Mouse (Mus musculus): ENCODE data around the gene Dbi. TPM values are rescaled to one million over a fixed set of nuclear protein-coding genes. Genes with fewer than 3 reads are reported as not detected.

Dbi gene
- 583 TPM in 2 replicates for polyA plus RNA-seq (2014; fragmentation: Nextera tagmentation; extraction: Ambion mirVana)

DNA sequence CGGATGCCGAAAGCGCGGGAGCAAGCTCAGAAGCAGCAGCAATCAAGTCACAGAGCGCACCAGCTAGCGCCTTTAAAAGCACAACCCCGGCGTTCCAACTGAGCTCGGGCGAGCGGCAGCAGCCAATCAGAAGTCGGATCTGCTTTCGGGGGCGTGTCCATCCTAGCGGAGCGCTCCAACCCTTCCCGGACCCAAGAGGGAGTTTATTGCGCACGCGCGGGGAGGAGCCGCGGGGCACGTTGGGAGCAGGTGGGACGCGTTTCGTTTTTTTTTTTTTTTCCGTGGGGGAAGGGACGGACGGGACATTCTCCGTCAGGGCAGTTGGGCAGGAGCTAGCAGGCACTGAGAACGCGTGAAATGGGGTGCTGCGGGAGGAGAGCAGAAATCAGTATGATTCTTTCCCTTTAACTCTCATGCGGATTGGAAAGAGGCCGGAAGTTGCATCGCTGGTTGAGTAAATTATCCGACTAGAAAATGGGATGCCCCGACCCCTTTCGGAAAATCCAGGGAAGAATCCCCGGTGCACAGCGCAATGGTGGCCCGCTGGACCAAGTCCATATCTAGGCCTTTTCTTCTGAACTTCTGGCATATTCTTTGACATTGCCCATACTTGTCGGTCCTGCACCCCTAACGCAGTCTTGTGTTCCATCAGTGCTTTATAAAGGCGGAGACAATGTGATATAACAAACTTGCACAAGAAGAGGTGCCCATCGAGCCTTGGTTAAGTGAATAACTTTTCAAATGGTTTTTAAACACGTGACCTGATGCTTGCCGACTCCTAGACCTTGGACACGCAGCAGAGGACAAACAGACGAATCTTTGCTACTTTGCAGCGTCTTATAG is at the start of gene Dbi, which contains the start of gene 3110009E18Rik:
Gene Dbi, minus strand, starts transcription at position 110 of the 843 bp plus-strand sequence.
Gene 3110009E18Rik, plus strand, starts transcription at position 219 of the 843 bp plus-strand sequence.
- 1% methylated on average over 52 of the region's 52 CpGs for WGBS
- Histone ChIP-seq H3K4me3 (ENCODE audit: low read depth, low read length) (peak within 1 kb of the TSS; percentile 46), H3K9me3 (ENCODE audit: control insufficient read depth, low read depth, low read length) (no peaks in the 10 kb centered on the region), H3K27ac (ENCODE audit: low read length) (peak within 1 kb of the TSS; percentile 90), H3K27me3 (ENCODE audit: control insufficient read depth, insufficient read depth, low read length) (no peaks in the 10 kb centered on the region), H3K4me2 (replicated peaks; ENCODE audit: low read depth, low read length) (peak within 1 kb of the TSS; percentile 73), H3K36me3 (ENCODE audit: control insufficient read depth, insufficient read depth, low read length) (peaks cover 1% of the 10 kb centered on the region; the same call in 1 of the 2 replicates), H3K9ac (replicated peaks; ENCODE audit: low read depth, low read length) (peak within 1 kb of the TSS; percentile 45), H3K4me1 (ENCODE audit: control insufficient read depth, insufficient read depth, low read length) (peaks cover 14% of the 10 kb centered on the region)
- peak; percentile 94 for ATAC-seq (ENCODE audit: insufficient number of reproducible peaks, insufficient read depth, low FRiP score, low read depth)

GRCm38 (mm10) chr1:120170307-120170706 is 49.4 kb upstream of the Dbi start:
- no peaks in the 10 kb centered on the region for H3K9me3 ChIP-seq (ENCODE audit: control insufficient read depth, low read depth, low read length)
- no peaks in the 10 kb centered on the region for H3K4me1 ChIP-seq (ENCODE audit: control insufficient read depth, insufficient read depth, low read length)
- H3K27ac ChIP-seq (ENCODE audit: low read length) = no peak overlapping the region
- 84% methylated on average over 7 of the region's 7 CpGs for WGBS
- no peak overlapping the region for H3K9ac ChIP-seq (replicated peaks; ENCODE audit: low read depth, low read length)
- ATAC-seq (ENCODE audit: insufficient number of reproducible peaks, insufficient read depth, low FRiP score, low read depth) = no peak
- H3K36me3 ChIP-seq (ENCODE audit: control insufficient read depth, insufficient read depth, low read length) = no peaks in the 10 kb centered on the region
- H3K4me2 ChIP-seq (replicated peaks; ENCODE audit: low read depth, low read length) = no peak overlapping the region
- H3K27me3 ChIP-seq (ENCODE audit: control insufficient read depth, insufficient read depth, low read length) = no peaks in the 10 kb centered on the region
- no peak overlapping the region for H3K4me3 ChIP-seq (ENCODE audit: low read depth, low read length)

DNA sequence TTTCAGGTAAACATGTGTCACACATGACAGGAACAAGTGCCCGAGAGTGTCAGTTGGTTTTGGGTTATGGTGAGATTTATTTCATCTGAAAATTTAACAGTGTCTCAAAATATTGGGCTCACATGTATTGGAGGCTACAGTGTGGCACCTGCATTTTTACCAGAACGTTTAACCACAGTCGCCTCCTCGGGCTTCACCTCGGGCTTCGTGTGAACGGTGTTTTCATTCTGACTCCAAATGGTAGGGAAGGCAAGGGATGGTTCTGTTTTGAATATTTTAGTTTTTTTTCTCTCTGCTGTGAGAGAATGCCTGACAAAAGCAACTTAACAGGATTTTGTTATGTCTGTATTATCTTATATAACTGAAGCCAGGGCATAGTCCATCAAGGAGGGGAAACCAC is 47.8 kb upstream of the Dbi start:
- Histone ChIP-seq H3K36me3 (ENCODE audit: control insufficient read depth, insufficient read depth, low read length) (no peaks in the 10 kb centered on the region), H3K9me3 (ENCODE audit: control insufficient read depth, low read depth, low read length) (no peaks in the 10 kb centered on the region), H3K4me1 (ENCODE audit: control insufficient read depth, insufficient read depth, low read length) (no peaks in the 10 kb centered on the region), H3K27ac (ENCODE audit: low read length) (no peak overlapping the region), H3K4me2 (replicated peaks; ENCODE audit: low read depth, low read length) (no peak overlapping the region), H3K4me3 (ENCODE audit: low read depth, low read length) (no peak overlapping the region), H3K27me3 (ENCODE audit: control insufficient read depth, insufficient read depth, low read length) (no peaks in the 10 kb centered on the region), H3K9ac (replicated peaks; ENCODE audit: low read depth, low read length) (no peak overlapping the region)
- ATAC-seq (ENCODE audit: insufficient number of reproducible peaks, insufficient read depth, low FRiP score, low read depth) = no peak
- 74% methylated on average over 7 of the region's 7 CpGs for WGBS

- no peaks in the 10 kb centered on the region for H3K4me1 ChIP-seq (ENCODE audit: control insufficient read depth, insufficient read depth, low read length)
- H3K9me3 ChIP-seq (ENCODE audit: control insufficient read depth, low read depth, low read length) = no peaks in the 10 kb centered on the region
- no peaks in the 10 kb centered on the region for H3K27me3 ChIP-seq (ENCODE audit: control insufficient read depth, insufficient read depth, low read length)
- 65% methylated on average over 4 of the region's 4 CpGs for WGBS
- no peak overlapping the region for H3K4me2 ChIP-seq (replicated peaks; ENCODE audit: low read depth, low read length)
- no peaks in the 10 kb centered on the region for H3K36me3 ChIP-seq (ENCODE audit: control insufficient read depth, insufficient read depth, low read length)
- no peak overlapping the region for H3K27ac ChIP-seq (ENCODE audit: low read length)
- H3K4me3 ChIP-seq (ENCODE audit: low read depth, low read length) = no peak overlapping the region
- no peak overlapping the region for H3K9ac ChIP-seq (replicated peaks; ENCODE audit: low read depth, low read length)
- no peak for ATAC-seq (ENCODE audit: insufficient number of reproducible peaks, insufficient read depth, low FRiP score, low read depth)
These were observed 47.1 kb upstream of the Dbi start for GRCm38 (mm10) chr1:120168016-120168415.

DNA sequence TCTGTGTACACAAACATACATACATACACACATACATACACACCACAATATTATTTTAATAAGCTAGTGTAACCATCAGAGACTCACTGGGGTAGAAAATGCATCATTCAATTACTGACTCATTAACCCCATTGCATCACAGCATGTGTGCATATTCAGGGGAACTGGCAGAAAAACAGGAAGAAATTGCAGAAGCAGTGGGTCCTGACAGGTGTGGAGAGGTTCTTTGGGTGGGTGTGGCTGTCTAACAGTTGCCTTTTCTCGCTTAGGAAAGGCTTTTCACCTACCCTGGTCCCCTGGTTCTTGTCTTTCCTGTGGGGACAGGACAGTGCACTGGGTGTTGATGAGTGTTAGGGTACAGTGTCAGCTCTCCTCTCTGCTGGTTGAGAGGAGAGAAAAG is 41.7 kb upstream of the Dbi start:
- 58% methylated on average over 1 of the region's 1 CpGs for WGBS
- Histone ChIP-seq H3K4me2 (replicated peaks; ENCODE audit: low read depth, low read length) (no peak overlapping the region), H3K36me3 (ENCODE audit: control insufficient read depth, insufficient read depth, low read length) (no peaks in the 10 kb centered on the region), H3K4me3 (ENCODE audit: low read depth, low read length) (no peak overlapping the region), H3K9ac (replicated peaks; ENCODE audit: low read depth, low read length) (no peak overlapping the region), H3K9me3 (ENCODE audit: control insufficient read depth, low read depth, low read length) (no peaks in the 10 kb centered on the region), H3K27ac (ENCODE audit: low read length) (no peak overlapping the region), H3K4me1 (ENCODE audit: control insufficient read depth, insufficient read depth, low read length) (no peaks in the 10 kb centered on the region), H3K27me3 (ENCODE audit: control insufficient read depth, insufficient read depth, low read length) (no peaks in the 10 kb centered on the region)
- no peak for ATAC-seq (ENCODE audit: insufficient number of reproducible peaks, insufficient read depth, low FRiP score, low read depth)

- H3K4me1 ChIP-seq (ENCODE audit: control insufficient read depth, insufficient read depth, low read length) = no peaks in the 10 kb centered on the region
- H3K36me3 ChIP-seq (ENCODE audit: control insufficient read depth, insufficient read depth, low read length) = no peaks in the 10 kb centered on the region
- no peak overlapping the region for H3K27ac ChIP-seq (ENCODE audit: low read length)
- H3K9me3 ChIP-seq (ENCODE audit: control insufficient read depth, low read depth, low read length) = no peaks in the 10 kb centered on the region
- H3K9ac ChIP-seq (replicated peaks; ENCODE audit: low read depth, low read length) = no peak overlapping the region
- WGBS = 88% methylated on average over 5 of the region's 5 CpGs
- H3K27me3 ChIP-seq (ENCODE audit: control insufficient read depth, insufficient read depth, low read length) = no peaks in the 10 kb centered on the region
- ATAC-seq (ENCODE audit: insufficient number of reproducible peaks, insufficient read depth, low FRiP score, low read depth) = no peak
- H3K4me2 ChIP-seq (replicated peaks; ENCODE audit: low read depth, low read length) = no peak overlapping the region
- no peak overlapping the region for H3K4me3 ChIP-seq (ENCODE audit: low read depth, low read length)
These were observed 40.6 kb upstream of the Dbi start for GRCm38 (mm10) chr1:120161502-120161901.

DNA sequence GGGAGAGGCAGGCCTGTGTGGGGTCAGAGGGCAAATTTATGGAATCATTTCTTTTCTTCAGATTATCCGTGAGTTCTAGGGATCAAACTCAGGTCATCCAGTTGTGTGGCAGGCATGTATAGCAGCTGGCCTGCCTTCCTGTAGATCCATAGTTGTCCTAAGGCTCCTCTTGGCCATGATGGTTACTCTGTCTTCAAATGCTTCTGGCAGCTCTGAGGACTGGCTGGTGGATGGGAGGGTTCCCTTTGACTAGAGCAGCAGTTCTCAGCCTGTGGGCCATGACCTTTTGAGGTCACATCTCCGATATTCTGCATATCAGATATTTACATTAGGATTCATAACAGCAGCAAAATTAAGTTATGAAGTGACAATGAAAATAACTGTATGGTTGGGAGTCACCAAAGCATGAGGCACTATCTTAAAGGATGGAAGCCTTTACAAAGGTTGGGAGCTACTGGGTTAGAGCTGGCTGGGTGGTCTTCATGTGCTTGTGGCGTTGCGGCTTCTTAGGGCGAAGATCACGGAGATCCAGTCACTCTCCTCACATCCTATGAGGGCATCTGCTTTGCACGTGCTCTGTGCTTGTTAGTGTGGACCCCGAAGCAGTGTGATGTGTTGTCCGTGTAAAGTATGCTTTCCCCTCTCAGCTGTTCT is 37.7 kb upstream of the Dbi start:
- Histone ChIP-seq H3K36me3 (ENCODE audit: control insufficient read depth, insufficient read depth, low read length) (no peaks in the 10 kb centered on the region), H3K4me2 (replicated peaks; ENCODE audit: low read depth, low read length) (no peak overlapping the region), H3K27me3 (ENCODE audit: control insufficient read depth, insufficient read depth, low read length) (no peaks in the 10 kb centered on the region), H3K9ac (replicated peaks; ENCODE audit: low read depth, low read length) (no peak overlapping the region), H3K9me3 (ENCODE audit: control insufficient read depth, low read depth, low read length) (no peaks in the 10 kb centered on the region), H3K4me3 (ENCODE audit: low read depth, low read length) (no peak overlapping the region), H3K4me1 (ENCODE audit: control insufficient read depth, insufficient read depth, low read length) (no peaks in the 10 kb centered on the region), H3K27ac (ENCODE audit: low read length) (no peak overlapping the region)
- WGBS = 78% methylated on average over 9 of the region's 9 CpGs
- ATAC-seq (ENCODE audit: insufficient number of reproducible peaks, insufficient read depth, low FRiP score, low read depth) = no peak

DNA sequence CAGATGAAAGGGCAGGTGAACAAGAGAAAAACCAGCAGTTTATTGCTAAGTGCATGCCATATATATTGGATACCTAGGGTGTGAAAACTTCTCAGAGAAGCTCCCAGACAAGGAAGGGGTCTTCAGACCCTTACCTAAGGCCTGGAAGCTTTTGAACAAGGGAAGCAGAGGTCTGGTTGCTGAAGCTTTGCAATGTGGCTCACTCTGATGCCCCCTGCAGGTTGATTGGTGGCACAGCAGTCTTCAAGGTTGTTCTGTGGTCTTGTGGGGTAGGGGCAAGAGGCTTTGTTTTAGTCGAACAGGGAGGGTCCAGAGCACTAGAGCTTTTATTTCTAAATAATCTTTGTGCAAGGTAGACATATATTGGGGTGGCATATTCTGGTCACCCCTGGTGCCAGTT is 34.4 kb upstream of the Dbi start:
- ATAC-seq (ENCODE audit: insufficient number of reproducible peaks, insufficient read depth, low FRiP score, low read depth) = no peak

More for the DNA sequence above, 34.4 kb upstream of the Dbi start:
- Histone ChIP-seq H3K36me3 (ENCODE audit: control insufficient read depth, insufficient read depth, low read length) (no peaks in the 10 kb centered on the region), H3K9me3 (ENCODE audit: control insufficient read depth, low read depth, low read length) (no peaks in the 10 kb centered on the region), H3K4me3 (ENCODE audit: low read depth, low read length) (no peak overlapping the region), H3K27ac (ENCODE audit: low read length) (no peak overlapping the region), H3K9ac (replicated peaks; ENCODE audit: low read depth, low read length) (no peak overlapping the region), H3K4me2 (replicated peaks; ENCODE audit: low read depth, low read length) (no peak overlapping the region), H3K4me1 (ENCODE audit: control insufficient read depth, insufficient read depth, low read length) (no peaks in the 10 kb centered on the region), H3K27me3 (ENCODE audit: control insufficient read depth, insufficient read depth, low read length) (no peaks in the 10 kb centered on the region)
- WGBS = 31% methylated on average over 1 of the region's 1 CpGs

All from stomach, embryonic 14.5 days (tissue).